Mouse (Mus musculus) ovary, postnatal 10 days (tissue): ENCODE data around the gene Stk38.
A peak's percentile ranks its signal among the peaks of the same experiment; 100 is the strongest.

Source experiments
- DNase-seq: peaks from one replicate; pipeline ENCODE4 v3.0.0; 2022; ENCODE audit warnings: low spot score

Stk38 gene

GRCm38 (mm10) chr17:28951831-28952799 lies 55.7 kb downstream of the Stk38 start, which contains the start of gene Kctd20:
TSS of gene Kctd20 (plus strand) at chr17:28951950.
- peak; percentile 89 for DNase-seq

GRCm38 (mm10) chr17:28950751-28951150 lies 57.0 kb downstream of the Stk38 start:
- DNase-seq: no peak

GRCm38 (mm10) chr17:28948661-28949060 lies 59.1 kb downstream of the Stk38 start:
- DNase-seq: no peak

- DNase-seq: no peak
These were observed 60.5 kb downstream of the Stk38 start for GRCm38 (mm10) chr17:28947011-28947939.

- no peak for DNase-seq
These were observed 63.3 kb downstream of the Stk38 start for GRCm38 (mm10) chr17:28944481-28944880.

- no peak for DNase-seq
These were observed 64.1 kb downstream of the Stk38 start, which contains the start of gene Pxt1 for GRCm38 (mm10) chr17:28943740-28944139. TSS of gene Pxt1 (minus strand) at chr17:28943840.

GRCm38 (mm10) chr17:28942101-28942500 lies 65.7 kb downstream of the Stk38 start:
- no peak for DNase-seq

GRCm38 (mm10) chr17:28940776-28941555 lies 66.8 kb downstream of the Stk38 start:
- no peak for DNase-seq

- no peak for DNase-seq
These were observed 71.0 kb downstream of the Stk38 start for GRCm38 (mm10) chr17:28936622-28937345.

- DNase-seq: no peak
These were observed 71.7 kb downstream of the Stk38 start for GRCm38 (mm10) chr17:28936133-28936532.

- DNase-seq: no peak
These were observed 73.5 kb downstream of the Stk38 start for GRCm38 (mm10) chr17:28934120-28934916.

- DNase-seq: no peak
These were observed 75.5 kb downstream of the Stk38 start for GRCm38 (mm10) chr17:28932274-28932673.

- no peak for DNase-seq
These were observed 76.2 kb downstream of the Stk38 start for GRCm38 (mm10) chr17:28931436-28932211.

- DNase-seq: peak; percentile 93
These were observed 77.3 kb downstream of the Stk38 start for GRCm38 (mm10) chr17:28930392-28931074.

GRCm38 (mm10) chr17:28929369-28929768 lies 78.4 kb downstream of the Stk38 start:
- DNase-seq: no peak

GRCm38 (mm10) chr17:28928004-28928403 lies 79.8 kb downstream of the Stk38 start:
- no peak for DNase-seq

- no peak for DNase-seq
These were observed 80.7 kb downstream of the Stk38 start for GRCm38 (mm10) chr17:28926866-28927635.

GRCm38 (mm10) chr17:28926380-28926779 lies 81.4 kb downstream of the Stk38 start:
- DNase-seq: peak; percentile 53
